Mouse (Mus musculus) urinary bladder, postnatal 4 days (tissue): Measurements from ENCODE around the gene Sod3.

Experiments
- DNase-seq, 2 experiments: peaks; one replicate each; pipeline ENCODE4 v3.0.0; 2021 to 2022; ENCODE audit warnings: low spot score in 2 of 2

Gene Sod3

DNA sequence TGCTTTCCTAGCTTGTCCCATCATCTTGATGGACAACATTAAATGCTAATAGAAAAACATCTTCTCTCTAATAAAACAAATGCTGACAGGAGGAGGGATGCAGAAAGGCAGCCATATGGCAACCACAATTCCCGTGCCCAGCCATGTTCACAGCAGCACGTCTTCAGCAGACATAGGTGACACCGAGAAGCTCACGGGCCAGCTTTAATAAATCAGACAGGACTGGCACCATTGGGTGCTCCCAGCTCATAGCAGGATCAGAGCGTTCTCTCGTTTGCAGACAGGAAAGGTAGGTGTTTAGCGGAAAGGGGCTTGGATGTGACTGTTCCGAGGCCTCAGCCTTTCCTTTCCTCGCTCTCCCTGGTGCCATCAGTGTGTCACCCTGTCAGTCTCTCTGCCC is 12.3 kb downstream of the Sod3 start:
- DNase-seq: no peak

DNA sequence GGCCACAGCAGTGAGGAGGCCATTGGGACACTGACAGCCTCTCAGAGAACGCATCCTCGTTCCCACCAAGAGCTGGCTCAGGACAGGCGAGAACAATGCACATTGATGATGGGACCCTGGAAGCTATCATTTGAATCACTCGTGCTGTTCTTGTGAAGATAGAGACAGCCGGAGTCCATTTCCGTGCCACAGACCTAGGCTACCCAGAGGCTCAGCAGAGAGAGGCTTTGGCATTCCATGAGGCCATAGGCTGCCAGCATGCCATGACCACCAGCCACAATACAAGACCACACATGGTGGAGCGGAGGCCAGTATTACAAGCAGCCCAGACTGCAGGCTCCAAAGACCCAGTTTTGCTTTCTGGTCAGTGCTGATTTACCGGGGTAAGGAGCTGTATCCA is 19.2 kb downstream of the Sod3 start:
- no peak for DNase-seq

DNA sequence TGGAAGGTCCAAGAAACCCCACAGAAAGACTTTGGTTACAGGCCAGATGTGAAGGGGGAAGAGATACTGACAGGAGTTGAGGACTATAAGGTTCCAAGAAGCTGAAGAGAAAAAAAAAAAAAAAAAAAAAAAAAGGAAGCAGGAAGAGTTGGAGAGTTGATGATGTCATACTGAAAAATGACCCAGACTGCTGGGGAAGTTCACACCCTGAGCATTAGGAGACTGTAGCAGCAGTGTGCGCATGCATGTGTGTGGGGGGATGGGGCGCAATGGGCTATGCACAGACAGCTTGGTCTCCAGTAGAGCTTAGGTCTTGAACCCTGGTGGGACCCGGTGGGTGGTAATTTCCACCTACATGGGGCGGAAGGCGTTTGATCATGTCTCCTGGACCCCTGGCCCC is 20.2 kb downstream of the Sod3 start:
- no peak for DNase-seq

GRCm38 (mm10) chr5:52386016-52386415 is 22.4 kb downstream of the Sod3 start:
- no peak for DNase-seq

DNA sequence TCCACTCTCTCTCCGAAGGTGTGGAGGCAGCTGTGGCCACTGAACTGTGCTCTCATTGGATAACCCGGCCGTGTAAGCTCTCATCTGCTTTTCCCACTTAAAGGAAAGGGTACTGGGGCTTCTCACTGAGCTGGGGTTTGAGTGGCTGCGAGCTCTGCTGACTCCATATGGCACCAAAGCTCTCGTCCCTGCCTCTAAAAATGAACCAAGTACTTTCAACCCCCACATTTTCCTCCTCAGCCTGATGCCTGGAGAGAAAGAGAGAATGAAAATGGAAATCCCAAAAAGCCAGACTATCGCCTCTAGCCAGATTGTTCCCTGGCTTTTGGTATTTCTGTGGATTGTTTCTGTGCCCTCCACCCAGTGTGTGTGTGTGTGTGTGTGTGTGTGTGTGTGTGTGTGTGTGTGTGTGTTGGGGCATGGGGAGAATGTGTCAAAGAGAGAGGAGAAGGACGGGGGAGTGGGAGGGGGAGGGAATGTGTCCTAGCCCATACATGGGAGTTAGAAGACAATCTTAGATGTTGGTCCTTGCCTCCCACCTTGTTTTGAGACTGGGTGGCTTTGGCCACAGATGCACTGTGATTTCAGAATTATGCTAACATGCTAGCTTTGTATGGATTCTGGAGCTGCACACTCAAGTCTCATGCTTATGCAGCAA is 24.6 kb downstream of the Sod3 start:
- DNase-seq: no peak

GRCm38 (mm10) chr5:52390381-52390780 is 26.8 kb downstream of the Sod3 start:
- DNase-seq: no peak

GRCm38 (mm10) chr5:52391471-52391870 is 27.9 kb downstream of the Sod3 start:
- DNase-seq: no peak

GRCm38 (mm10) chr5:52393756-52394155 is 30.2 kb downstream of the Sod3 start:
- no peak for DNase-seq

DNA sequence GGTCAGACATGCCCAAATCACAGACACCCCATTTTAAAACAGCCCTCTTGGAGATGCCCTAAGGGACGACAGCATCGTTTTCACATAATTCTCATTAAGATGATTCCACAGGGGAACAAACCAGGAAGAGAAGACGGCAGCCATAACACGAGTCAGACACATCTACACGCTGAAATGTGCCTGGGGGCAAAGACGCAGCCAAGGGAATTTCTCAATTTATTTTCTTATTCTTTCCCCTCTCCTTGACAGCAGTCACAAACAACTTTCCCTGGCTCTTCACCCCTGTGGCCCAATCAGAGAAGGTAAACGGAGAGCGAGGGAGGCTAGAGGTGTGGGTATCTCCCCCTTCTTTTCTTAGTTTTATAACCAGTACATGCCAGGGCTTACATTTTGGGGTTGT is 40.8 kb downstream of the Sod3 start:
- DNase-seq: no peak

DNA sequence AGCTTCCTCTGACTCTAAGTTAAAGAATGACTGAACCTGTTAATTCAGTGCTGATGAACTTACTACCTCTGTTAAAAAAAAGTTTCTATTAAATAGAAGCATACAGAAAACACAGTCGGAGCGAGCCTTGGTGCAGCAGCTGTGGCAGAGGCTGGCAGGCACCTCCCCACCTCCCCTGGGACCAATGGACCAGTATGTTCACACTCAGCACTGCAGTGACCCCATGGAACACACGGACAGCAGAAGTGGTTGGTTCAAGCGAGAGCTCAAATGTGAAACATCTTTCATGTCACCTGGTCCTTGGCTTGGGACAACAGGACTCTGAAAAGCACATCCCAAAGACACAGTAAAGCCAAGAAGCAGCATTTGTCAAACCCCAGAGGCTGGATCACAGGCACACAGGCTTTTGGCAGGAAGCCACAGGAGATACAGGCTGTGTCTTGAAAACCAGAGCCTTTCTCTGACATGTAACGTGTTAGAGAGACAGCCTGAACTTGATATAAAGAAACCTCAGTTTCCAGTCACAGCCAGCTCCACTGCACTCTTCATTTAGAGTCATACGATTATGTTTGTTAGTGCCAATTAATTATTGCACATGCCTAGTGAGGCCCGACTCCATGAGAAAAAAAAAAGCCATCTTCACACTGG is 45.2 kb downstream of the Sod3 start:
- no peak for DNase-seq

DNA sequence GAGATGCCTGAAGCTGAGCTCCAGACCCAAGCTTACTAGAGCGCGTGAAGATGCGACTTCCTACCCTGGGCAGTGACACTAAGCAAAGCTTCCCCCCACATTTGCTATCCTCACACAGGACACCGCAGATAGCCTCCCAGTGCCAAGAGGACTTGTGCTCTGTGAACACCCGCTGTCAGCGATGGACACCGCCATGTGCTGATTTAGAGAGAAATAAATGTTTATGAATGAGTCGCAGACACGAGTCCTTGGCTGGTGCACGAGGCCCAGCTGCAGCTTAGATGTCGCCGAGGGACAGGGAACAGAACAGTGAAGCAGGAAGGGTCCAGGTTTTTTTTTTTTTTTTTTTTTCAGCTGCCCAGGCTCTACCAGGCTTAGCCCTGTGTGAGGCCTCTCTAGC is 46.6 kb downstream of the Sod3 start:
- DNase-seq: no peak

DNA sequence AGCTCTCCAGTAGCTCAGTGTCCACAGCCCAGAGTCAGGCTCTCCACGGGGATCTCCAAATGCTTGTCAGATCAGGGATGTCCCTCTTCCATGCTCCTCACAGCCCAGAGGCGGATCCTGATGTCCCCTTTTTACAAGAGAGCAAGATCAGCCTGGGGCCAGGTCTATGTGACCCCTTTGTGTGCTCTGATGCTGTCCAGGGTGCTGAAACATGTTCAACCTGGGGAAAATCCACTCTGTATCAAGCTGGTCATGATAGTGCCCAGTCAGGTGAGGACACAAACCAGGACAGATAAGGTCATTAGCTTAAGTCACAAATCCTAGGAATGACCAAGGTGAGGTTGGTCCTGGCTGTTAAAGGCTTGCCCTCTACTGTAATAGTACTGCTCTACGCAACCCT is 48.0 kb downstream of the Sod3 start:
- DNase-seq: no peak

DNA sequence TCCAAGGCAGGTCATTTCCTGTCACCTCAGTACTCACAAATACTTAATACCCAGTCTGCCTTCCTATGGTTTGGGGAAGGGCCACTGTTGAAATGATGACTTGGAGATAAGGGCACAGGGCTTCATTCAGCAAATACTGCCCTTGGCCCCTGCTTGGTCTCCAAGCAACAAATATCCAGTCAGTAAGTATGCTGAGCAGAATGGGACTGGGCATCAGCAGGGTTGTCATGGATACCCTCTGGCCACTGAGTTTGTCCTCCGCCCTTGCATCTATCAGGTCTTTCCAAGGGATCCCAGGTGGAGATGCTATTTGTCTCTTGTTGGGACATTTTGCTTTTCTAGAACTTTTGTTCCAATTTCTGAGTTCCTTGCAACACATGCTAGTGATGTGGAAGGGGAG is 51.6 kb downstream of the Sod3 start:
- DNase-seq: no peak

DNA sequence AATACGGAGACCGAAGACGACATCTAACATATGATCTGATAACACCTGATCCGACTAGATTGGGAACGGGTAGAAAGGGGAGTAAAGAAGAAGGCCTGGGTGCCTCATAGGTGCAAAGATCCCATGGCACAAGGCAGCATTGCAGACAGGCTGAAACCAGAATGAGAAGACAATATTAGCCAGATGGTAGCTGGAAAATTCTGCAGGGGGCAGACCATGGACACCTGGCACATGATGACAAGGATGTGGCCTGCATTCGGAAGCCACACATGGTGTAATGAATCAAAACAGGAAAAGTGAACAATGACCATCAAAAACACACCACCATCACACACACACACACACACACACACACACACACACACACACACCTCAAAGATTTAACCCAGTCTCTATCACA is 52.3 kb downstream of the Sod3 start:
- DNase-seq: no peak

- DNase-seq: no peak
Measured at GRCm38 (mm10) chr5:52416485-52416884, 52.9 kb downstream of the Sod3 start.
